Mouse (Mus musculus): ENCODE results near the gene Lpin2. TPM values are rescaled to one million over a fixed set of nuclear protein-coding genes. Genes with fewer than 3 reads are reported as not detected.

Lpin2 gene
- polyA plus RNA-seq, 1 experiment, result 30.2 TPM

DNA sequence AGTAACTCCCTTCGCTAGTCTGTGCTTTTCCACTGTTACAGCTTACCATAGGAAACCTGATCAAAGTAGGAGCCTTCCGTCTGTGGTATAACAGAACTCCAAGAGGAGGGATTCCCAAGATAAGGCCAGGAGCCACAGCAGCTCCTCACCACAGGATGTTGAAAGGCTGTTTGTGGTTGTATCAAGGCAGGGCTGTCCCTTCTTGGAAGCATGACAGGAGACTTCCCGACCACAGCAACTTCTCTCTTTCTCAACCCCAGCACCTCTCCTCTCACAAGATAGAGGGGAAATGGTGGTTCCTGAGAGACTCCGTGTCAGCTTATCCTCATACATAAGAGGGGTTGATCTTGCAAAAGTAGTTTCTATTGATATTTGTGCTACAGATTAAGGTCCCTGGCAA is 82.4 kb downstream of the Lpin2 start:
- Histone ChIP-seq H3K4me3 (replicated peaks; ENCODE audit: insufficient read depth, low read depth, low read length) (no peak overlapping the region), H3K27ac (ENCODE audit: insufficient read depth, low read length) (no peak overlapping the region), H3K27me3 (ENCODE audit: control insufficient read depth, insufficient read depth, low read length) (no peaks in the 10 kb centered on the region), H3K4me1 (ENCODE audit: control insufficient read depth, insufficient read depth, low read length) (no peaks in the 10 kb centered on the region)
- DNase-seq, result no peak
- TF ChIP-seq CTCF (IDR thresholded peaks at IDR 0.05; ENCODE audit: borderline replicate concordance, insufficient read depth, low read depth, low read length), result no peak
- TF ChIP-seq POLR2A (IDR thresholded peaks at IDR 0.05; ENCODE audit: borderline replicate concordance, insufficient read depth, low read length), result no peak
- 73% methylated on average over 4 of the region's 4 CpGs for WGBS

DNA sequence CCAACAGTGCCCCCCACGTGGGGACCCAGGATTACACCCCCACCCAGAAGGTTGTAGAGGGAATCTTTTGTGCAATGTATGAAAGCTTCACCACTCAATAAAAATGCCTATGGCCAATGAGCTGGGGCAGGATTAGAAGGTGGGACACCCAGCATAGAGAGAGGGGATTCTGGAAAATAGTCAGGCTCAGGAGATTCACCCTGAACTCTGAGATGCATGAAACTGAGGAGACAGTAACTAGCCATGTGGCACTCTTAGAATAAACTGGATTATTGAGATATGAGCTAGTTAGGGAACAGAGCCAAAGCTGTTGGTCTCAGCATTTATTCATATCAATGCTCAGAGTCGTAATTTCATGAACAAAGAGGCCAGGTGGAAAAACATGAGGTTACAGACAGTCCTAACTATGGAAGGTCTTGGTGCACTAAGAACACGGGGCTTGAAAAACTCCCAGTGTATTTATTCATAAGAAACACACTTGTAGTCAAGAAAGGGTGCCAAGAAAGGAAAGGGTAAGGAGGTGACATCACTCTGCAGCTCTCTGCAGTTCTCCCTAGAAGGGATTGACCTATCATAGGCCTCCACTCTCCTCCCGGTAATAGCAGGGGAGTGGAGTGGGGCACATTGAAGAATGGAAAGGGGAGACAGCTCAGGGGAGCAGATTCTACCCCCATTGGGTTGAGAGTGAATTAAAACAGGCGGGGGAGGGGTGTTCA is 83.1 kb downstream of the Lpin2 start:
- TF ChIP-seq CTCF (IDR thresholded peaks at IDR 0.05; ENCODE audit: borderline replicate concordance, insufficient read depth, low read depth, low read length), result no peak
- no peak for TF ChIP-seq POLR2A (IDR thresholded peaks at IDR 0.05; ENCODE audit: borderline replicate concordance, insufficient read depth, low read length)
- H3K27me3 ChIP-seq (ENCODE audit: control insufficient read depth, insufficient read depth, low read length), result no peaks in the 10 kb centered on the region
- WGBS, result 70% methylated on average over 5 of the region's 5 CpGs
- no peak for DNase-seq
- H3K4me1 ChIP-seq (ENCODE audit: control insufficient read depth, insufficient read depth, low read length), result no peaks in the 10 kb centered on the region
- no peak overlapping the region for H3K4me3 ChIP-seq (replicated peaks; ENCODE audit: insufficient read depth, low read depth, low read length)
- H3K27ac ChIP-seq (ENCODE audit: insufficient read depth, low read length), result no peak overlapping the region

DNA sequence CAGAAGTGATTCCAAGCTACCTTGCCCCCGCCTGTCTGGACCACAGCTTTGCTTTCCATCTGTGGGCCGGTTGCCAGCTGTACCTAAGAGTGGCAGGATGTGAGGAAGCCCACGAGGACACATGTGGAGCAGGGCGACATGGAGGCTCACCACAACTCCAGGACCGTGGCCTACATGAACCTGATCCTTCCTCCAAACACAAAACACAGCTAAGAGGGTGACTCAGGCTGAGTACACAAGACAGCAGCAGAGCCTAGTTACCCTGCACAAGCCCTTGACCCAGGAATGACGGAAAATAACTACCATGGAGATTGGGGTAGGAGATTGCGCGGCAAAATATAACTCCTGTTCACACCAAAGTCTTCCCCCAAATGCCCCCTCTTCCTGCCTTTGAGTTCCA is 85.0 kb downstream of the Lpin2 start:
- TF ChIP-seq CTCF (IDR thresholded peaks at IDR 0.05; ENCODE audit: borderline replicate concordance, insufficient read depth, low read depth, low read length) (no peak), POLR2A (IDR thresholded peaks at IDR 0.05; ENCODE audit: borderline replicate concordance, insufficient read depth, low read length) (no peak)
- no peaks in the 10 kb centered on the region for H3K27me3 ChIP-seq (ENCODE audit: control insufficient read depth, insufficient read depth, low read length)

DNA sequence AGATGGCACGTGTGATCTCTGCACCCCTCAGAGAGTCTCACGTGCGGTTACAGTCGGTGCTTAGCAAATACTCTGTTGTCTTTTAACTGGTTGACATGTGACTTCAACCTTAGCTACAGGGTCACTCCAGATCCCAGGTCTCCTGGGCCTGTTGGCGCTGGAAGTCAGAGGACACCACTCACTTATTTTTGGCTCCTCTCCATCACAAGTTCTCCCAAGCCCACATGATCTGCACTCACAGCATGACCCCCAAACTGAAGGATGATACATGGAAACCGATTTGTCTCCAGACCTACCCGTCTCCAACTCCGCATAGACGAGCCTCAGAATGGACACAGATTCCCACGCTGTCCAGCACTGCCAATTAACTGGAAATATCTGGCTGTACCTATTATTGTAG is 85.8 kb downstream of the Lpin2 start:
- no peaks in the 10 kb centered on the region for H3K27me3 ChIP-seq (ENCODE audit: control insufficient read depth, insufficient read depth, low read length)
- DNase-seq, result no peak
- no peak overlapping the region for H3K4me3 ChIP-seq (replicated peaks; ENCODE audit: insufficient read depth, low read depth, low read length)
- TF ChIP-seq POLR2A (IDR thresholded peaks at IDR 0.05; ENCODE audit: borderline replicate concordance, insufficient read depth, low read length) (no peak), CTCF (IDR thresholded peaks at IDR 0.05; ENCODE audit: borderline replicate concordance, insufficient read depth, low read depth, low read length) (no peak)
- H3K4me1 ChIP-seq (ENCODE audit: control insufficient read depth, insufficient read depth, low read length), result no peaks in the 10 kb centered on the region
- no peak overlapping the region for H3K27ac ChIP-seq (ENCODE audit: insufficient read depth, low read length)
- whole genome bisulfite sequencing, result 60% methylated on average over 10 of the region's 10 CpGs

More for the DNA sequence above, 85.0 kb downstream of the Lpin2 start:
- Histone ChIP-seq H3K4me3 (replicated peaks; ENCODE audit: insufficient read depth, low read depth, low read length) (no peak overlapping the region), H3K4me1 (ENCODE audit: control insufficient read depth, insufficient read depth, low read length) (no peaks in the 10 kb centered on the region), H3K27ac (ENCODE audit: insufficient read depth, low read length) (no peak overlapping the region)
- WGBS, result 84% methylated on average over 8 of the region's 8 CpGs
- DNase-seq, result no peak

DNA sequence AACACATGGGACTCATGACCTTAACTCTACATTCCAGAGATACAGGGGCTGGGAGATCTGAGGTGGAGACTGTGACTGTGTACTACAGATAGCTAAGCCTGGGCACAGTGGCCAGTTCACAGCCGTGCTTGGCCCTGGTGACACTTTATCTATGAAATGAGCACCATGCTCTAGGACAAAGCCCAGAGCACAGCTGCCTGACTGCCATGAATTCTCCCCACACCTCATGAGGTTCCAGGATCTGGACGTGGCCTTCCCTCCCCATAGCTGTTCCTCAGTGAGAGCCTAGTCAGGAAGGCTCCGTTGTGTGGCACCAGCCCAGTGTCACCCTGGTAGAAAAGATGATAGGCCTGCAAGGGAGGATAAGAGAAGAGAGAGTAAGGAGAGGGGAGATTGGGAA is 86.2 kb downstream of the Lpin2 start:
- H3K4me3 ChIP-seq (replicated peaks; ENCODE audit: insufficient read depth, low read depth, low read length), result no peak overlapping the region
- WGBS, result 86% methylated on average over 3 of the region's 3 CpGs
- TF ChIP-seq POLR2A (IDR thresholded peaks at IDR 0.05; ENCODE audit: borderline replicate concordance, insufficient read depth, low read length) (no peak), CTCF (IDR thresholded peaks at IDR 0.05; ENCODE audit: borderline replicate concordance, insufficient read depth, low read depth, low read length) (no peak)
- no peak overlapping the region for H3K27ac ChIP-seq (ENCODE audit: insufficient read depth, low read length)
- H3K27me3 ChIP-seq (ENCODE audit: control insufficient read depth, insufficient read depth, low read length), result no peaks in the 10 kb centered on the region
- H3K4me1 ChIP-seq (ENCODE audit: control insufficient read depth, insufficient read depth, low read length), result no peaks in the 10 kb centered on the region
- DNase-seq, result no peak

DNA sequence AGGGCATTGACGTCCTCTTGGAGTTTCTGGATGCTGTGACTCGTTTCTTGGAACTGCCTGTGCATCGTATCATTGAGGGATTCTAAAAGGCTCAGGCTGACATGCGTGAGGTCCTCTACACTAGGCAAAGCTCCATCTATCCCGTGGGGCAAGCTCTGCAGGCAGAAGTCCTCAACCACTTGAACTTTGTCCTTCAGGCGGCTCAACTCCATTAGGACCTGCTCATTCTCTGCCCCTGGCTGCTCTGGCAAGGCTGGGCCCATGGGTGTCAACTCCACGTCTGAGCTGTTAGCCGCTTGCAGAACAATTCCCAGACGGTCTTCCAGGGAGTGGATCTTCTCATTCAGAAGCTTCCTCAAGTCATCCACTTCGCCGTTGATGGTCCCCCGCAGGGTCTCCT is 91.5 kb downstream of the Lpin2 start:
- Histone ChIP-seq H3K27ac (ENCODE audit: insufficient read depth, low read length) (no peak overlapping the region), H3K27me3 (ENCODE audit: control insufficient read depth, insufficient read depth, low read length) (no peaks in the 10 kb centered on the region), H3K4me3 (replicated peaks; ENCODE audit: insufficient read depth, low read depth, low read length) (no peak overlapping the region), H3K4me1 (ENCODE audit: control insufficient read depth, insufficient read depth, low read length) (no peaks in the 10 kb centered on the region)
- DNase-seq, result no peak
- no peak for TF ChIP-seq CTCF (IDR thresholded peaks at IDR 0.05; ENCODE audit: borderline replicate concordance, insufficient read depth, low read depth, low read length)
- WGBS, result 93% methylated on average over 12 of the region's 12 CpGs

DNA sequence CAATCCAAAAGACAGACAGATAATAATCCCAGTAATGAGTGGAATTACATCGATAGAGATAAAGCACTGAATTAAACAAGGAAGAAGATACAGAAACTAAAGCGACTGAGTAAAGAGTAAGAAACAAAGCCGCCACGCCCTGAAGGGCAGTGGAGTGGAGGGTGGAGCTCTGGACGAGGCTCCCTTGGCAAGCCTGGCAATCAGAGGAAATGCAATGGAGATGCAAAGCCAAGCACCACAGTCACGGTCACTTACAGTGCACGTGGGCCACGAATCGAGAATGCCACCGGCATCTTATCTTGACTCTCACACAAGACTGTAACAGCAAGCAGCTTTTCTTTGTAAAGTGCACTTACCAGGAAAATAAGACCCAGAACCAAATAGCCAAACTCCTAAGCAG is 94.4 kb downstream of the Lpin2 start:
- Histone ChIP-seq H3K27ac (ENCODE audit: insufficient read depth, low read length) (no peak overlapping the region), H3K4me1 (ENCODE audit: control insufficient read depth, insufficient read depth, low read length) (no peaks in the 10 kb centered on the region), H3K27me3 (ENCODE audit: control insufficient read depth, insufficient read depth, low read length) (no peaks in the 10 kb centered on the region), H3K4me3 (replicated peaks; ENCODE audit: insufficient read depth, low read depth, low read length) (no peak overlapping the region)
- WGBS, result 79% methylated on average over 10 of the region's 10 CpGs
- no peak for DNase-seq
- TF ChIP-seq POLR2A (IDR thresholded peaks at IDR 0.05; ENCODE audit: borderline replicate concordance, insufficient read depth, low read length) (no peak), CTCF (IDR thresholded peaks at IDR 0.05; ENCODE audit: borderline replicate concordance, insufficient read depth, low read depth, low read length) (no peak)

DNA sequence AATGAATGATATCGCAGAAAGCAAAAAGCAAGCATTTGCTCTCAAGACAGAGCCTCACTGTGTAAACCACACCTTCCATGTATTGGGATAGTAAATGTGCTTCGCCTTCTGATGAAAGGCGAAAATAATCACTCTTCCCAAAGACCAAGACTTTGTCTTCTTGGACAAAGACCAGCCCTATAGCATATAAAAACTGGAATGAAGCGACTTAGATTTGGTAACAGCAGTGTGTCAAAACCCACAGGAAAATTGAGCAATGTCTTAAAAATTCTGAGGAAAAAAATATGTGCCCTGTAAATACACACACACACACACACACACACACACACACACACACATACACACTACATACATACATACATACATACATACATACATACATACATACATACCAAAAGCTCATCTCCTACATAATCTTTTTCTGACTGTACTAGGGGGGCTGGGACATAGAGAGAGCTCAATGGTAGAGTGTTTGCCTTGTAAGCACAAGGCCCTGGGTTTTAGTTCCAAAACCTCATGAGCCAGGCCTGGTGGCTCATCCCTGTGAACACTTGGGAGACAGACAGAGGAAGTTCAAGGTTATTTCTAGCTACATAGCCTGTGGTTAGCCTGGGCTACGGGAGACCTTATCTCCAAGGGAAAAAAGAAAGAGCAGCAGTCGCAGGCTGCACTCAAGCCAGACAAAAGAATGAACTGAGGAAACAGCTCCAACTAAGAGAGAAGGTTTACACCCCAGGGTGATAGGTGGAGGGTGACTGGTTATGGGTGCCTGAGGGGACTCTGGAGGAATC is 95.5 kb downstream of the Lpin2 start:
- TF ChIP-seq POLR2A (IDR thresholded peaks at IDR 0.05; ENCODE audit: borderline replicate concordance, insufficient read depth, low read length), result no peak
- TF ChIP-seq CTCF (IDR thresholded peaks at IDR 0.05; ENCODE audit: borderline replicate concordance, insufficient read depth, low read depth, low read length), result no peak
- Histone ChIP-seq H3K4me1 (ENCODE audit: control insufficient read depth, insufficient read depth, low read length) (no peaks in the 10 kb centered on the region), H3K27me3 (ENCODE audit: control insufficient read depth, insufficient read depth, low read length) (no peaks in the 10 kb centered on the region), H3K4me3 (replicated peaks; ENCODE audit: insufficient read depth, low read depth, low read length) (no peak overlapping the region), H3K27ac (ENCODE audit: insufficient read depth, low read length) (no peak overlapping the region)
- no peak for DNase-seq
- WGBS, result 95% methylated on average over 6 of the region's 6 CpGs
